In the genomic region with DNA sequence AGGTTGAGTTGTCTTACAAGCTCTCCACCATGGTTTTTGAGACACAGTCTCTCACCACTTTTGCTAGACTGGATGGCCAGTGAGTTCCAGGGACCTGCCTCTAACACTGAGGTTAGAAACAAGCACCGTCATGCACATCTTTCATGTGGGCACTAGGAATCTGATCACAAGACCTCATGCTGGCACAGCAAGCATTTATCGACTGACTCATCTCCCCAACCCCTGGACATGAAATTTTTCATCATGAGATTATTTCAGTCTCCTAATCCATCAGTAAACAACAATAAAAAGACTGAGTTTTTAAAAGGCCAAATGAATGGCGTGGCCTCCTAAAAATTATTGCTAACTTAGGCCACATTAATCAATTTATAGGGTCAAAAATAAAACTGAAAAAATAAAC, we compare ENCODE assay signal across 25 mouse cellular contexts.
DNase-seq lines count a peak whose midpoint lies in the region; ATAC-seq and TF ChIP-seq lines count a peak whose summit lies in the region.
"Had no signal": no experiment of that assay in that cellular context is flagged by ENCODE, and none has a peak within 500 bp of the region (broad histone marks: within the 10 kb centered on the region; RNA-seq: fewer than 3 reads in every experiment).

No protein-coding gene starts in this region.

- no peak overlapping the region for H3K9ac ChIP-seq in midbrain, embryonic 11.5 days (ENCODE audit: low read length)
- no peak overlapping the region for H3K9ac ChIP-seq in midbrain, embryonic 15.5 days
- H3K9ac ChIP-seq: embryonic facial prominence, embryonic 12.5 days; forebrain, embryonic 13.5 days; forebrain, embryonic 15.5 days; forebrain, postnatal 0 days had no signal

- no peak overlapping the region for H3K4me2 ChIP-seq in midbrain, embryonic 11.5 days
- no peak overlapping the region for H3K4me2 ChIP-seq in midbrain, embryonic 15.5 days
- H3K4me2 ChIP-seq in myocyte (ENCODE audit: low read depth) = no peak overlapping the region
- H3K4me2 ChIP-seq: embryonic facial prominence, embryonic 12.5 days; forebrain, embryonic 13.5 days; forebrain, embryonic 15.5 days had no signal

- no peaks in the 10 kb centered on the region for H3K4me1 ChIP-seq in midbrain, embryonic 11.5 days (ENCODE audit: control insufficient read depth, insufficient read depth, low read length)
- H3K4me1 ChIP-seq in midbrain, embryonic 15.5 days = peaks cover 11% of the 10 kb centered on the region
- H3K4me1 ChIP-seq in hindbrain, embryonic 10.5 days (replicated peaks) = peaks cover 2% of the 10 kb centered on the region; the same call in 1 of the 2 replicates

- H3K27ac ChIP-seq in midbrain, embryonic 11.5 days (ENCODE audit: low read depth, low read length) = no peak overlapping the region
- H3K27ac ChIP-seq in midbrain, embryonic 15.5 days = no peak overlapping the region
- H3K27ac ChIP-seq in hindbrain, embryonic 10.5 days = no peak overlapping the region
- H3K27ac ChIP-seq: embryonic facial prominence, embryonic 10.5 days; embryonic facial prominence, embryonic 12.5 days; forebrain, embryonic 13.5 days; forebrain, embryonic 15.5 days had no signal

- ATAC-seq in midbrain, embryonic 11.5 days (ENCODE audit: low FRiP score) = no peak
- no peak for ATAC-seq in midbrain, embryonic 15.5 days (replicated peaks)
- ATAC-seq: activated CD4-positive, CD25-positive, alpha-beta regulatory T cell, adult 4 months; CD4-positive, CD25-positive, alpha-beta regulatory T cell, adult 4 months; forebrain, embryonic 13.5 days; forebrain, embryonic 15.5 days; forebrain, postnatal 0 days; Patski had no signal

- 87% methylated on average over 3 of the region's 3 CpGs for WGBS in midbrain, embryonic 11.5 days
- 92% methylated on average over 3 of the region's 3 CpGs for WGBS in midbrain, embryonic 15.5 days
- WGBS in hindbrain, embryonic 10.5 days = 86% methylated on average over 3 of the region's 3 CpGs

- no peak overlapping the region for H3K4me3 ChIP-seq in midbrain, embryonic 11.5 days (ENCODE audit: low read depth, low read length)
- no peak overlapping the region for H3K4me3 ChIP-seq in midbrain, embryonic 15.5 days
- H3K4me3 ChIP-seq in myocyte = no peak overlapping the region
- H3K4me3 ChIP-seq in hindbrain, embryonic 10.5 days = no peak overlapping the region
- H3K4me3 ChIP-seq: embryonic facial prominence, embryonic 10.5 days; embryonic facial prominence, embryonic 12.5 days; forebrain, embryonic 13.5 days; forebrain, embryonic 15.5 days had no signal

- peak; percentile 54 for DNase-seq in midbrain, embryonic 11.5 days (ENCODE audit: low spot score, missing footprints)
- peak; percentile 63 for DNase-seq in 3T3-L1 (ENCODE audit: low read depth, low spot score)
- peak; percentile 47 for DNase-seq in Muller cell, postnatal 12 days (ENCODE audit: inconsistent ontology term)
- DNase-seq in urinary bladder, postnatal 36 days (ENCODE audit: low spot score in 2 of 2) = no peak
- no peak for DNase-seq in frontal cortex, postnatal 36 days (ENCODE audit: low spot score in 2 of 2)
- no peak for DNase-seq in hindbrain, embryonic 10.5 days (ENCODE audit: low spot score)
- DNase-seq: adrenal gland, adult 8-10 months; adrenal gland, postnatal 14 days; cerebellum, adult 11-12 months; cerebellum, adult 2 months; cerebellum, adult 9-10 months; cerebellum, postnatal 10 days; cerebellum, postnatal 25 days; forebrain, postnatal 0 days had no signal

- TF ChIP-seq POLR2A in myocyte (IDR thresholded peaks at IDR 0.05; ENCODE audit: insufficient read length, low read depth) = no peak

- H3K79me2 ChIP-seq in myocyte (ENCODE audit: control insufficient read depth, insufficient read depth) = no peaks in the 10 kb centered on the region

- no peaks in the 10 kb centered on the region for H3K27me3 ChIP-seq in midbrain, embryonic 11.5 days (ENCODE audit: control insufficient read depth, insufficient read depth, low read length)
- no peaks in the 10 kb centered on the region for H3K27me3 ChIP-seq in midbrain, embryonic 15.5 days (replicated peaks)
- H3K27me3 ChIP-seq in myocyte (ENCODE audit: control insufficient read depth, insufficient read depth, insufficient read length) = no peaks in the 10 kb centered on the region
- 0 out of 2 replicates have a peak, but pooled peaks cover 4% of the 10 kb centered on the region for H3K27me3 ChIP-seq in hindbrain, embryonic 10.5 days (ENCODE audit: insufficient read depth, poor library complexity, severe bottlenecking)
- H3K27me3 ChIP-seq: CH12.LX; embryonic facial prominence, embryonic 12.5 days; forebrain, embryonic 15.5 days; Patski had no signal

- no peaks in the 10 kb centered on the region for H3K36me3 ChIP-seq in midbrain, embryonic 11.5 days (ENCODE audit: control insufficient read depth, insufficient read depth, low read length)
- no peaks in the 10 kb centered on the region for H3K36me3 ChIP-seq in midbrain, embryonic 15.5 days (replicated peaks)
- H3K36me3 ChIP-seq in myocyte (ENCODE audit: control insufficient read depth, insufficient read depth) = no peaks in the 10 kb centered on the region
- H3K36me3 ChIP-seq in hindbrain, embryonic 10.5 days = no peaks in the 10 kb centered on the region
- H3K36me3 ChIP-seq: embryonic facial prominence, embryonic 10.5 days; embryonic facial prominence, embryonic 12.5 days; forebrain, embryonic 15.5 days; G1E had no signal

- no peak overlapping the region for H3ac ChIP-seq in myocyte (ENCODE audit: control insufficient read depth, insufficient read length)

- H3K9me3 ChIP-seq in midbrain, embryonic 11.5 days (ENCODE audit: control insufficient read depth, low read length) = no peaks in the 10 kb centered on the region
- no peaks in the 10 kb centered on the region for H3K9me3 ChIP-seq in midbrain, embryonic 15.5 days
- no peaks in the 10 kb centered on the region for H3K9me3 ChIP-seq in hindbrain, embryonic 10.5 days
- H3K9me3 ChIP-seq: embryonic facial prominence, embryonic 10.5 days; embryonic facial prominence, embryonic 12.5 days; forebrain, embryonic 13.5 days; forebrain, embryonic 15.5 days had no signal

TF ChIP-seq in myocyte, 11 proteins besides CTCF, POLR2A, EP300 and RAD21:
- TF ChIP-seq USF1 (IDR thresholded peaks at IDR 0.05; ENCODE audit: low read depth) (peak; percentile 16), SRF (IDR thresholded peaks at IDR 0.05; ENCODE audit: control insufficient read depth, insufficient read length, low read depth) (no peak), CEBPB (IDR thresholded peaks at IDR 0.05; ENCODE audit: insufficient read depth, poor library complexity, severe bottlenecking) (no peak), REST (IDR thresholded peaks at IDR 0.05; ENCODE audit: insufficient read depth, insufficient read length) (no peak)

Comparison
In these comparisons a context has a peak if more than half of its experiments do, and no peak if none do; other contexts are left out.
1. DNase-seq: peak in midbrain, embryonic 11.5 days (single experiment), 3T3-L1 (single experiment) and Muller cell, postnatal 12 days (single experiment); none in urinary bladder, postnatal 36 days (0 of 2), frontal cortex, postnatal 36 days (0 of 2) and hindbrain, embryonic 10.5 days (single experiment).